Mouse (Mus musculus) small intestine, adult 2 months (tissue): Measurements from ENCODE around the gene Spon1.

Source experiments
- CTCF ChIP-seq: fragments of 200-500 bp; IDR thresholded peaks from 2 replicates; pipeline ENCODE4 v1.5.1; 2012; ENCODE audit warnings: low read depth, mild to moderate bottlenecking, control low read depth, inconsistent platforms, low read length, moderate library complexity, mixed read lengths; ENCODE audit not compliant: insufficient replicate concordance, insufficient read length; ENCODE audit errors: extremely low read depth
- POLR2A ChIP-seq: fragments of 200-500 bp; IDR thresholded peaks from 2 replicates; pipeline ENCODE4 v1.6.1; 2012; ENCODE audit warnings: low read depth, mild to moderate bottlenecking, control low read depth, inconsistent platforms, low read length, moderate library complexity

DNA sequence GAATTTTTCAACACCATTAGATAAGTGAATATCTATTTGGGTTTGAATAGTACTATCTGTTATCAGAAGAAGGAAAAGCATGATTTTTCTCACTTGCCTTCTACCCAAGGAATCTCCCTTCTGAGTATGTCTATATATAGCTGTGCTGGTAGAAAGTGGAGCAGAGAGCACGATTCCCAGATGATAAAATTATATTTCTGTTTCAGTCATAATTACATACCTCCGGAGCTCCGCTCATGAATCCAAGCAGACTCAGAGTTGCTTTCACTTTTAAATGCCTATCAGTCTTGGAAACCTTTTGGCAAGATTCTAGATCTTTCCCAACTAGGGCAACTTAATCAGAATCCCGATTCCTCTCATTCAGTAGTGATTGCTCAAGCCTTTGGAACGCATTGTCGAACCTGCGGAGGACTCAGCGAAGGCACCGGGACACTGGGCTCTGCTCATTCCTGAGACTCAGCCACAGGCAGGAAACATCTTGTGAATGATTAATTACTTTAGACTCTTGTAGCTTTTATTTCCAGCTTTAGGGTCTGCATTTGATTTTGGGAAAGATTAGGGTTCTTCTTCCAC lies 27.9 kb upstream of the Spon1 start:
- TF ChIP-seq POLR2A (no peak), CTCF (no peak)
